Mouse (Mus musculus): ENCODE data around the gene Spata48. TPM values are rescaled to one million over a fixed set of nuclear protein-coding genes. Genes with fewer than 3 reads are reported as not detected.

Gene Spata48
- 2.1 and 3.1 TPM in 2 replicates for polyA plus RNA-seq (2016; fragmentation: Nextera tagmentation; extraction: Ambion mirVana)

DNA sequence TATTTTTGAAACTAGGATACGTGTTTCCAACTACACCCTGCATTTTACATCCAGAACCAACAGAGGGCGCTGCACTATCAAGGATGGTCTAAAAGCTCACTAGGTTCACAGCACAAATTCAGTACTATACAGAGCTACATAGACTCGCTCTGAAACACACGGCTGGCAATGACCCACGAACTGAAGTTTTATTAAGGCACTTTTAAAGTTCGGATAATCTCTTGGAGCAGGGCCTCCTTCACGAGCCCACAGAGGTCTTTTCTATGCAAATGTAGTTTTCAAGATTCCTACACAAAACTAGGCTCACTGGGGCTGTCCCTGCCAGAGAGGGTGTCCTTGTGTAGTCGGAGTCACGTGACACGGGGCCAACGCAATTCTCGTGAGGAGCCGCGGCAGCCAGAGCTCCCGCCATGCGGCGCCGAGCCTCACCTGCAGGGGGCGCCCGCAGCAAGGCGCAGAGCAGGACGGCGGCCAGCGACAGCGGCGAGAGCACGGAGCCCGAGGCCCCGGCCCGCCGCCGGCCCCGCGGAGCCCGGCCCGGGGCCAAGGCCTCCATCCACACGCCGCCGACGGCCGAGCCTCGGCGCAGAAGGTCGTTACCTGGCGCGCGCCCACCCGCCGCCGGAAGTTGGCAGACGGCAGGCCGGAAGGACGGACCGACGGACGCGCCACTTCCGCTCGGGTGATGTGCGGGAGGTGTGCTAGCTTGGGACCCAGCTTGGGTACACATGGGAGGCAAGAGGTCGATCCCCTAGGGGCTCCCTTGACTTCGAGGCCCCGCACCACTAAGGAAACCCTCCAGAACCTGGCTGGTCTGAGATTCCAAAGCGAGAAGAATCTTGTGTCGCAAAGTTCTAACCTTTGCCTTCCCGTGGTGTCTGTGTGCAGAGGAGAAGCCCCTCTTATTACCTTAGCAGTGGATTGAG, at the start of gene Spata48, which contains the start of gene Zpbp:
TSS of gene Spata48 (plus strand) at position 460 of the 926 bp plus-strand sequence.
TSS of gene Zpbp (minus strand) at position 774 of the 926 bp plus-strand sequence.
- Histone ChIP-seq H3K9me3 (no peaks in the 10 kb centered on the region), H3K36me3 (no peaks in the 10 kb centered on the region), H3K27me3 (no peaks in the 10 kb centered on the region), H3K4me2 (peak within 1 kb of the TSS; percentile 66), H3K4me1 (replicated peaks) (no peaks in the 10 kb centered on the region), H3K9ac (replicated peaks) (peak within 1 kb of the TSS; percentile 60), H3K4me3 (replicated peaks) (peak within 1 kb of the TSS; percentile 55), H3K27ac (peak within 1 kb of the TSS; percentile 83)
- WGBS: 4% methylated on average over 54 of the region's 66 CpGs
- ATAC-seq (ENCODE audit: insufficient number of reproducible peaks, insufficient read depth, low FRiP score, low TSS enrichment, low read depth): peak; percentile 97

- Histone ChIP-seq H3K9ac (replicated peaks) (no peak overlapping the region), H3K4me1 (replicated peaks) (no peaks in the 10 kb centered on the region), H3K9me3 (no peaks in the 10 kb centered on the region), H3K4me2 (no peak overlapping the region), H3K27ac (no peak overlapping the region), H3K4me3 (replicated peaks) (no peak overlapping the region), H3K27me3 (no peaks in the 10 kb centered on the region), H3K36me3 (no peaks in the 10 kb centered on the region)
- ATAC-seq (ENCODE audit: insufficient number of reproducible peaks, insufficient read depth, low FRiP score, low TSS enrichment, low read depth): no peak
- 80% methylated on average over 5 of the region's 5 CpGs for WGBS
Observed at GRCm38 (mm10) chr11:11414188-11414587, 47.7 kb upstream of the Spata48 start.

- 77% methylated on average over 2 of the region's 2 CpGs for WGBS
- Histone ChIP-seq H3K9ac (replicated peaks) (no peak overlapping the region), H3K4me2 (no peak overlapping the region), H3K36me3 (no peaks in the 10 kb centered on the region), H3K27me3 (no peaks in the 10 kb centered on the region), H3K9me3 (no peaks in the 10 kb centered on the region), H3K4me1 (replicated peaks) (no peaks in the 10 kb centered on the region), H3K4me3 (replicated peaks) (no peak overlapping the region), H3K27ac (no peak overlapping the region)
- ATAC-seq (ENCODE audit: insufficient number of reproducible peaks, insufficient read depth, low FRiP score, low TSS enrichment, low read depth): no peak
Observed at GRCm38 (mm10) chr11:11417356-11417755, 44.5 kb upstream of the Spata48 start.

DNA sequence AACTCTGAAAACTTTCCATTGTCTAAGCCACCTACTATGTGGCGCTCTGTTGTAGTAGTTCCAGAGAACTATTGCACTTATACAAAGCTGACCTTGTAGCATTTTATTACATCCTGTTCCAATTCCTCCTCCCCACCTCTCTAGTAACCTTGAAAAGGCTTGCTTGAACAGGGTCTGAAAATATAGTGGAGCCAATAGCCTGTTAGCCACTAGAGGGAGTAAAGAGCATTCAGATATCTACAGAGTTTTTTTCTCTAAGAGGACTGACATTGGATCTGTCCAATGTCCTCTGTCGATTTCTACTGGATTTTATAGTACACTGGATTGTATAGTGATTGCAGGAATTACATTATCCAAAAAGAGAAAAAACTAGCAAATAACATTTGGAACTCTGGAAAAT, 6.9 kb upstream of the Spata48 start:
- no peaks in the 10 kb centered on the region for H3K4me1 ChIP-seq (replicated peaks)
- WGBS: 35% methylated on average over 2 of the region's 2 CpGs
- no peaks in the 10 kb centered on the region for H3K36me3 ChIP-seq
- H3K4me3 ChIP-seq (replicated peaks): no peak overlapping the region
- no peaks in the 10 kb centered on the region for H3K9me3 ChIP-seq
- no peak overlapping the region for H3K27ac ChIP-seq
- H3K4me2 ChIP-seq: no peak overlapping the region
- no peak for ATAC-seq (ENCODE audit: insufficient number of reproducible peaks, insufficient read depth, low FRiP score, low TSS enrichment, low read depth)
- H3K9ac ChIP-seq (replicated peaks): no peak overlapping the region
- H3K27me3 ChIP-seq: no peaks in the 10 kb centered on the region

DNA sequence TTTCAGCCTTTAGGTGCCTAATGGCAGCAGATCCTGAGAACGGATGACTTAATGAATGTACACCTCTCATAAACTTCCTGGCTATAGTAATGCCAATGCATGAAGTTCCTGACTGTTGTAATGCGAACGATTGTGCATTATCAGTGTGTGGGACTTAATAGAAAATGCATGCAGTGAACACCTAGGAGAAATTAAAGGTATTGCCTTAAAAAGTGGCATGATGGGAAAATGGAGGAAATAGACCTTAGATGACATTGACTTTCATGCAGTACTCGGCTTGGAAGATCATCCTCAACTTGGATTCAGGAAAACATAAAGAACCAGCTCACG, 632 bp downstream of the Spata48 start:
- no peaks in the 10 kb centered on the region for H3K9me3 ChIP-seq
- H3K4me1 ChIP-seq (replicated peaks): no peaks in the 10 kb centered on the region
- peak overlapping the region; percentile 55 for H3K4me3 ChIP-seq (replicated peaks)
- H3K4me2 ChIP-seq: peak overlapping the region; percentile 66
- H3K36me3 ChIP-seq: no peaks in the 10 kb centered on the region
- WGBS: 81% methylated on average over 5 of the region's 5 CpGs
- ATAC-seq (ENCODE audit: insufficient number of reproducible peaks, insufficient read depth, low FRiP score, low TSS enrichment, low read depth): no peak
- peak overlapping the region; percentile 60 for H3K9ac ChIP-seq (replicated peaks)
- H3K27ac ChIP-seq: no peak overlapping the region
- no peaks in the 10 kb centered on the region; the same call in 1 of the 2 replicates for H3K27me3 ChIP-seq

- Histone ChIP-seq H3K4me3 (replicated peaks) (no peak overlapping the region), H3K36me3 (no peaks in the 10 kb centered on the region), H3K27ac (no peak overlapping the region), H3K4me2 (no peak overlapping the region), H3K27me3 (no peaks in the 10 kb centered on the region; the same call in 1 of the 2 replicates), H3K9ac (replicated peaks) (no peak overlapping the region), H3K4me1 (replicated peaks) (no peaks in the 10 kb centered on the region), H3K9me3 (no peaks in the 10 kb centered on the region)
- ATAC-seq (ENCODE audit: insufficient number of reproducible peaks, insufficient read depth, low FRiP score, low TSS enrichment, low read depth): no peak
Observed at GRCm38 (mm10) chr11:11468924-11469323, 7.0 kb downstream of the Spata48 start.

DNA sequence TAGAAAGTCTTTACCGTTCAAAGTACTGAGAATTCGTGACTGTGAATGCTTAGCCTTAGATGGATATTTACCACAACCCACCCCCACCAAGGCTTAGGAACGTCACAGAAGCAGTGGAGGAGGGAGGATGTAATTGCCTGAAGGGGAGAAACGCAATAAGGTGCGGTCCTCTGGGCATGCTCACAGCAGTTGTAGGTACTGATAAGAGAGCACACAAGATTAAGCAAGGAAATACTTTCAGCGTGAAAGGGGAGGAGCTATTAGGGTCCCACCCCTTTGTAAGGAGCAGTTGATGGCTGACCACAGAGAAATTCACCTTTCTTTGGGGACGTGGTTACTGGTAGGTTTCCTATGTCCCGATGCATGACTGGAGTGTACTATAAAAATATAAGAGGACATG, 22.5 kb downstream of the Spata48 start:
- no peak overlapping the region for H3K4me3 ChIP-seq (replicated peaks)
- ATAC-seq (ENCODE audit: insufficient number of reproducible peaks, insufficient read depth, low FRiP score, low TSS enrichment, low read depth): no peak
- H3K27ac ChIP-seq: no peak overlapping the region
- WGBS: 55% methylated on average over 8 of the region's 8 CpGs
- H3K9me3 ChIP-seq: no peaks in the 10 kb centered on the region
- no peaks in the 10 kb centered on the region for H3K4me1 ChIP-seq (replicated peaks)
- H3K36me3 ChIP-seq: no peaks in the 10 kb centered on the region
- H3K9ac ChIP-seq (replicated peaks): no peak overlapping the region
- no peaks in the 10 kb centered on the region for H3K27me3 ChIP-seq
- H3K4me2 ChIP-seq: no peak overlapping the region

DNA sequence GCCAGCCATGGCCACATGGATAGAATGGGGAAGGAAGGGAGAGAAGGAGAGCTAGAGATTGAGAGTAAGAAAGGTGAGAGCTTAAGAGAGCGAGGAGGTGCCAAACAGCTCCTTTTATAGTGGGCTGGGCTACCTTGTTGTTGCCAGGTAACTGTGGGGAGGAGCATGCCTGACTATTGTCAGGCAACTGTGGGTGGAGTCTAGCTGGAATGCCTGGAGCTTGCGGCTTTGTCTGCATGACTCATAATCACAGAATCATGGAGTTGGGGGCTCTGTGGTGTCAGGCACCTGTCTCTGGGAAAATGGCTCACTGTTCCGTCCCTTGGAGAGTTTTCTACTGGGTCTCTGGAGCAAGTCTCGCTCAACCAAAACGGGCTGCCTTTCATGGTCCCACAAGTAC, 30.1 kb downstream of the Spata48 start:
- Histone ChIP-seq H3K9ac (replicated peaks) (no peak overlapping the region), H3K4me2 (no peak overlapping the region), H3K4me3 (replicated peaks) (no peak overlapping the region), H3K36me3 (no peaks in the 10 kb centered on the region), H3K9me3 (no peaks in the 10 kb centered on the region), H3K27me3 (no peaks in the 10 kb centered on the region), H3K4me1 (replicated peaks) (no peaks in the 10 kb centered on the region), H3K27ac (no peak overlapping the region)
- ATAC-seq (ENCODE audit: insufficient number of reproducible peaks, insufficient read depth, low FRiP score, low TSS enrichment, low read depth): no peak
- 73% methylated on average over 5 of the region's 5 CpGs for WGBS

DNA sequence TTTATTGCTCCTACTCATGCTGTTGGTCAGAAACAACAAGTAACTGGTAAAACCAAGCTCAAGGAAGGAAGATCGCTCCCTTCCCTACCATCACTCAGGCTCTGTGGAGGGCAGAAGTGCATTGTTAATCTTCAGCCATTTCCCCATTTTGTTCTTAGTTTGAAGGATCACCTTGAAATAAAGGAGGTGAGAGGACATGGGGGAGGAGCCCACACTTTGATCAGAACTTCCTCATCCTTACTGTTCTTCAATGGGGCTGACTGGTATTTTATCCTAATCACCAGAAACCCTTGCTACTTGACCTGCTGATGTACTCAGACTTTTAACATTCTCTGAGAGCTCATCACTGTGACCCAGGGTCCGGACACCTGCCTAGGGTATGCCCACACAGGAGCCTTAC, 33.8 kb downstream of the Spata48 start:
- Histone ChIP-seq H3K27me3 (no peaks in the 10 kb centered on the region), H3K4me3 (replicated peaks) (no peak overlapping the region), H3K4me1 (replicated peaks) (no peaks in the 10 kb centered on the region), H3K36me3 (no peaks in the 10 kb centered on the region), H3K9me3 (no peaks in the 10 kb centered on the region), H3K4me2 (no peak overlapping the region), H3K27ac (no peak overlapping the region), H3K9ac (replicated peaks) (no peak overlapping the region)
- whole genome bisulfite sequencing: 91% methylated on average over 2 of the region's 2 CpGs
- ATAC-seq (ENCODE audit: insufficient number of reproducible peaks, insufficient read depth, low FRiP score, low TSS enrichment, low read depth): no peak

- 23% methylated on average over 10 of the region's 10 CpGs for WGBS
- H3K36me3 ChIP-seq: no peaks in the 10 kb centered on the region
- no peak for ATAC-seq (ENCODE audit: insufficient number of reproducible peaks, insufficient read depth, low FRiP score, low TSS enrichment, low read depth)
- H3K9ac ChIP-seq (replicated peaks): no peak overlapping the region
- H3K27me3 ChIP-seq: no peaks in the 10 kb centered on the region
- H3K4me2 ChIP-seq: no peak overlapping the region
- H3K4me1 ChIP-seq (replicated peaks): no peaks in the 10 kb centered on the region
- no peak overlapping the region for H3K4me3 ChIP-seq (replicated peaks)
- no peaks in the 10 kb centered on the region; the same call in 1 of the 2 replicates for H3K9me3 ChIP-seq
- no peak overlapping the region for H3K27ac ChIP-seq
Observed at GRCm38 (mm10) chr11:11499944-11500343, 38.0 kb downstream of the Spata48 start.

DNA sequence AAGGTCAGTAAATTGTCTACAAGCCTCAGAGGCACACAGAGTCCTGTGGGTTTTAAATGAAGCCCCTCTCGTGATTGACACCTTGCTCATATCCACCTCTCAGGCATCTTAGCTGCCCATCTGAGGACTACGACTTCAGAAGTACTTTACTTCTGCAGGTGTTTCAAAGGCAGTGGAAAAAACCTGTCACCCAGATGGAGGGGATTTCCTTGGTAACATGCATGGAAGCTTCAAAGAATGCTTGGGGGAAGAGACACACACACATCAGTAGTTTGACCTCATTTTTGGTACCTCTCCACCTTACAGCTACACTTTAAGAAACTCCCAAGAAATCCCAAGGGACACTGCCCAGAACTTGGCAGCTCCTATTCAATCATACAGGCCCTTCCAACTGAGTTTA, 44.3 kb downstream of the Spata48 start:
- 70% methylated on average over 2 of the region's 2 CpGs for WGBS
- Histone ChIP-seq H3K27ac (no peak overlapping the region), H3K4me3 (replicated peaks) (no peak overlapping the region), H3K27me3 (no peaks in the 10 kb centered on the region), H3K4me1 (replicated peaks) (no peaks in the 10 kb centered on the region), H3K9me3 (no peaks in the 10 kb centered on the region; the same call in 1 of the 2 replicates), H3K36me3 (no peaks in the 10 kb centered on the region), H3K9ac (replicated peaks) (no peak overlapping the region), H3K4me2 (no peak overlapping the region)
- ATAC-seq (ENCODE audit: insufficient number of reproducible peaks, insufficient read depth, low FRiP score, low TSS enrichment, low read depth): no peak

- Histone ChIP-seq H3K4me3 (replicated peaks) (no peak overlapping the region), H3K4me1 (replicated peaks) (no peaks in the 10 kb centered on the region), H3K27ac (no peak overlapping the region), H3K9me3 (no peaks in the 10 kb centered on the region; the same call in 1 of the 2 replicates), H3K36me3 (no peaks in the 10 kb centered on the region), H3K4me2 (no peak overlapping the region), H3K27me3 (no peaks in the 10 kb centered on the region), H3K9ac (replicated peaks) (no peak overlapping the region)
- no peak for ATAC-seq (ENCODE audit: insufficient number of reproducible peaks, insufficient read depth, low FRiP score, low TSS enrichment, low read depth)
- 71% methylated on average over 2 of the region's 2 CpGs for WGBS
Observed at GRCm38 (mm10) chr11:11509413-11509812, 47.5 kb downstream of the Spata48 start.
